Mouse (Mus musculus) E14TG2a.4 (cell line): ENCODE measurements around the gene Vamp5.

Experiments
- H3K27me3 ChIP-seq: 2 replicates; pipeline ENCODE4 v1.6.1; 2014; ENCODE audit warnings: low read length, control low read depth; ENCODE audit not compliant: insufficient read depth
- H3K36me3 ChIP-seq: 2 replicates; pipeline ENCODE4 v1.6.1; 2014; ENCODE audit warnings: low read length, control low read depth; ENCODE audit not compliant: insufficient read depth
- H3K4me1 ChIP-seq: replicated peaks from 2 replicates; pipeline ENCODE4 v1.6.1; 2014; ENCODE audit warnings: low read depth, low read length, control low read depth
- H3K4me3 ChIP-seq: replicated peaks from 2 replicates; pipeline ENCODE4 v1.5.1; 2014; ENCODE audit warnings: mild to moderate bottlenecking, low read length
- H3K9me3 ChIP-seq: 2 replicates; pipeline ENCODE4 v1.6.1; 2014; ENCODE audit warnings: low read length, control low read depth
- CTCF ChIP-seq: conservative IDR thresholded peaks from 2 replicates; pipeline ENCODE4 v1.5.1; 2014; ENCODE audit warnings: low read length
- NANOG ChIP-seq: IDR thresholded peaks from 2 replicates; pipeline ENCODE4 v1.6.1; 2014; ENCODE audit warnings: borderline replicate concordance, low read length, mixed read lengths
- POU5F1 ChIP-seq: IDR thresholded peaks from 2 replicates; pipeline ENCODE4 v1.6.1; 2014; ENCODE audit warnings: low read length, borderline replicate concordance

Vamp5 gene

GRCm38 (mm10) chr6:72330133-72330532 lies 50.1 kb downstream of the Vamp5 start:
- peaks cover 96% of the 10 kb centered on the region for H3K36me3 ChIP-seq
- H3K9me3 ChIP-seq, result no peaks in the 10 kb centered on the region
- H3K4me3 ChIP-seq, result no peak overlapping the region
- no peaks in the 10 kb centered on the region for H3K4me1 ChIP-seq
- TF ChIP-seq CTCF, result no peak
- H3K27me3 ChIP-seq, result no peaks in the 10 kb centered on the region

- no peak overlapping the region for H3K4me3 ChIP-seq
- H3K27me3 ChIP-seq, result no peaks in the 10 kb centered on the region
- peaks cover 97% of the 10 kb centered on the region for H3K36me3 ChIP-seq
- no peaks in the 10 kb centered on the region for H3K9me3 ChIP-seq
- TF ChIP-seq CTCF (no peak), POU5F1 (no peak)
- peaks cover 5% of the 10 kb centered on the region for H3K4me1 ChIP-seq
Measured at GRCm38 (mm10) chr6:72329019-72329418, 51.2 kb downstream of the Vamp5 start.

- Histone ChIP-seq H3K36me3 (peaks cover 97% of the 10 kb centered on the region), H3K4me3 (no peak overlapping the region), H3K9me3 (no peaks in the 10 kb centered on the region), H3K4me1 (peaks cover 20% of the 10 kb centered on the region), H3K27me3 (no peaks in the 10 kb centered on the region)
- TF ChIP-seq NANOG, result no peak
- TF ChIP-seq CTCF, result 0 out of 2 replicates have a peak, but pooled peaks have one; percentile 5
- no peak for TF ChIP-seq POU5F1
Measured at GRCm38 (mm10) chr6:72326274-72326673, 54.0 kb downstream of the Vamp5 start.

- Histone ChIP-seq H3K36me3 (peaks cover 97% of the 10 kb centered on the region), H3K4me1 (peaks cover 20% of the 10 kb centered on the region), H3K27me3 (no peaks in the 10 kb centered on the region), H3K4me3 (no peak overlapping the region), H3K9me3 (no peaks in the 10 kb centered on the region)
- TF ChIP-seq CTCF, result no peak
- TF ChIP-seq NANOG, result no peak
- no peak for TF ChIP-seq POU5F1
Measured at GRCm38 (mm10) chr6:72323786-72324508, 56.3 kb downstream of the Vamp5 start.

GRCm38 (mm10) chr6:72322936-72323335 lies 57.3 kb downstream of the Vamp5 start:
- peaks cover 20% of the 10 kb centered on the region for H3K4me1 ChIP-seq
- H3K36me3 ChIP-seq, result peaks cover 97% of the 10 kb centered on the region
- H3K9me3 ChIP-seq, result no peaks in the 10 kb centered on the region
- no peaks in the 10 kb centered on the region for H3K27me3 ChIP-seq
- TF ChIP-seq NANOG (no peak), CTCF (no peak), POU5F1 (no peak)
- H3K4me3 ChIP-seq, result no peak overlapping the region

GRCm38 (mm10) chr6:72319019-72319418 lies 61.2 kb downstream of the Vamp5 start:
- no peak for TF ChIP-seq NANOG
- TF ChIP-seq CTCF, result peak; percentile 20
- TF ChIP-seq POU5F1, result no peak
- Histone ChIP-seq H3K4me1 (peaks cover 20% of the 10 kb centered on the region), H3K9me3 (no peaks in the 10 kb centered on the region), H3K27me3 (no peaks in the 10 kb centered on the region), H3K4me3 (no peak overlapping the region), H3K36me3 (peaks cover 96% of the 10 kb centered on the region)
